Mouse (Mus musculus): ENCODE data around the gene Nsun6.

- TF ChIP-seq MAX (IDR thresholded peaks at IDR 0.05) (no peak), CTCF (IDR thresholded peaks at IDR 0.05; ENCODE audit: control insufficient read depth, insufficient read depth, insufficient read length) (no peak), CEBPB (IDR thresholded peaks at IDR 0.05; ENCODE audit: low read depth) (no peak), MYOD1 (IDR thresholded peaks at IDR 0.05; ENCODE audit: control insufficient read depth, insufficient read length, low read depth) (no peak), MYOG (IDR thresholded peaks at IDR 0.05; ENCODE audit: control insufficient read depth, extremely low read depth, insufficient read length) (no peak), USF1 (IDR thresholded peaks at IDR 0.05; ENCODE audit: low read depth) (no peak), FOSL1 (IDR thresholded peaks at IDR 0.05; ENCODE audit: insufficient read depth, low read length, poor library complexity, severe bottlenecking) (no peak)
Observed at GRCm38 (mm10) chr2:15096514-15097090, 41.7 kb upstream of the Nsun6 start.
